Comparison of ENCODE assay signal across 16 mouse cellular contexts in the genomic region with DNA sequence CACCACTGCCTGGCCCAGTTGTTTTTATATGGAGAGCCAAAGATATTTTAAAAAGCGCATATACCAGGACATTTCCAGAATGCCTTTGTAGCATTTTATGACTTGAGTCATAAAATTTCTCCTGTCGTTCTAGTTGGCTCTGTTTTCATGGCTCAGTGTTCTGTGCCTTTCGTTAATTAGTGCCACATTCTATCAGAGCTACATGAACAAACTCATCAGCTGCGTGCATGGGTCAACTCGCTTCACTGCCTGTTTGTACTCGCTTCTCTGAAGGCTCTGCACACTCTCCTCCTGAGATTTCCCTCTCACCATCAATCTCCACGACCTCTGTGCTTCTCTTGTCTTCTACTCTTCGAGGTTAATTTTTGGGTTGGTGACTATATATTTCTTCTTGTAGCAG. TPM values are rescaled to one million over a fixed set of nuclear protein-coding genes. Genes with fewer than 3 reads are reported as not detected.
DNase-seq lines count a peak whose midpoint lies in the region; ATAC-seq and TF ChIP-seq lines count a peak whose summit lies in the region.
"Had no signal": no experiment of that assay in that cellular context is flagged by ENCODE, and none has a peak within 500 bp of the region (broad histone marks: within the 10 kb centered on the region; RNA-seq: fewer than 3 reads in every experiment).

No protein-coding gene starts in this region.

- H3K4me3 ChIP-seq in layer of hippocampus, adult 2 months: no peak overlapping the region
- no peak overlapping the region for H3K4me3 ChIP-seq in embryonic facial prominence, embryonic 14.5 days (ENCODE audit: low read depth, low read length)
- H3K4me3 ChIP-seq in hindbrain, embryonic 16.5 days (ENCODE audit: low read length): no peak overlapping the region
- H3K4me3 ChIP-seq in midbrain, postnatal 0 days (ENCODE audit: low read depth, low read length): no peak overlapping the region
- H3K4me3 ChIP-seq: forebrain, embryonic 15.5 days; heart, adult 2 months; megakaryocyte, embryonic 14.5 days had no signal

- H3K9me3 ChIP-seq in embryonic facial prominence, embryonic 14.5 days (ENCODE audit: control insufficient read depth, low read length): no peaks in the 10 kb centered on the region
- H3K9me3 ChIP-seq in hindbrain, embryonic 16.5 days (ENCODE audit: control insufficient read depth, low read length): no peaks in the 10 kb centered on the region
- H3K9me3 ChIP-seq in midbrain, postnatal 0 days (ENCODE audit: low read length): no peaks in the 10 kb centered on the region
- H3K9me3 ChIP-seq: forebrain, embryonic 15.5 days had no signal

- intact Hi-C loops in left cerebral cortex, postnatal 4 days (cut with DNase I): no loop called here

- no peaks in the 10 kb centered on the region for H3K36me3 ChIP-seq in embryonic facial prominence, embryonic 14.5 days (ENCODE audit: control insufficient read depth, insufficient read depth, low read length)
- no peaks in the 10 kb centered on the region for H3K36me3 ChIP-seq in hindbrain, embryonic 16.5 days (ENCODE audit: control insufficient read depth, insufficient read depth, low read length)
- H3K36me3 ChIP-seq in midbrain, postnatal 0 days (ENCODE audit: insufficient read depth, low read length): no peaks in the 10 kb centered on the region
- H3K36me3 ChIP-seq: forebrain, embryonic 15.5 days had no signal

- no peak for DNase-seq in layer of hippocampus, adult 2 months (ENCODE audit: low spot score in 2 of 2)
- DNase-seq in layer of hippocampus, postnatal 36 days: no peak
- DNase-seq in embryonic facial prominence, embryonic 14.5 days (ENCODE audit: low spot score): peak; percentile 34
- DNase-seq in midbrain, postnatal 0 days (ENCODE audit: low spot score): peak; percentile 12
- no peak for DNase-seq in frontal cortex, postnatal 25 days (ENCODE audit: low spot score in 2 of 2)
- DNase-seq in left cerebral cortex, postnatal 4 days: no peak
- DNase-seq: adrenal gland, adult 8-10 months; cerebellum, adult 11-12 months; heart, adult 2 months; lung, adult 2 months; right cerebral cortex, postnatal 25 days had no signal

- H3K4me2 ChIP-seq in embryonic facial prominence, embryonic 14.5 days (ENCODE audit: low read depth, low read length): no peak overlapping the region
- H3K4me2 ChIP-seq in hindbrain, embryonic 16.5 days (ENCODE audit: low read length): no peak overlapping the region
- no peak overlapping the region for H3K4me2 ChIP-seq in midbrain, postnatal 0 days (ENCODE audit: low read depth, low read length, poor library complexity, severe bottlenecking)

- H3K27ac ChIP-seq in layer of hippocampus, adult 2 months: peak overlapping the region; percentile 73
- peak overlapping the region; percentile 47 for H3K27ac ChIP-seq in embryonic facial prominence, embryonic 14.5 days (replicated peaks; ENCODE audit: low read depth, low read length)
- H3K27ac ChIP-seq in hindbrain, embryonic 16.5 days (ENCODE audit: low read depth, low read length): peak overlapping the region; percentile 59
- peak overlapping the region; percentile 38; the same call in 1 of the 2 replicates for H3K27ac ChIP-seq in midbrain, postnatal 0 days (ENCODE audit: low read depth, low read length)
- H3K27ac ChIP-seq: heart, adult 2 months had no signal

- TF ChIP-seq CTCF in layer of hippocampus, adult 2 months (conservative IDR thresholded peaks at IDR 0.05): no peak
- TF ChIP-seq CTCF in midbrain, postnatal 0 days (IDR thresholded peaks at IDR 0.05): no peak

- WGBS in embryonic facial prominence, embryonic 14.5 days: 60% methylated on average over 8 of the region's 8 CpGs
- 58% methylated on average over 8 of the region's 8 CpGs for WGBS in hindbrain, embryonic 16.5 days
- 81% methylated on average over 8 of the region's 8 CpGs for WGBS in midbrain, postnatal 0 days

- H3K9ac ChIP-seq in embryonic facial prominence, embryonic 14.5 days (ENCODE audit: low read depth, low read length): no peak overlapping the region
- H3K9ac ChIP-seq in hindbrain, embryonic 16.5 days (ENCODE audit: low read depth, low read length): no peak overlapping the region
- H3K9ac ChIP-seq in midbrain, postnatal 0 days (replicated peaks; ENCODE audit: low read length, poor library complexity, severe bottlenecking): no peak overlapping the region
- H3K9ac ChIP-seq: forebrain, embryonic 15.5 days had no signal

- ATAC-seq in embryonic facial prominence, embryonic 14.5 days (ENCODE audit: low read depth): no peak
- ATAC-seq in hindbrain, embryonic 16.5 days: no peak
- ATAC-seq in midbrain, postnatal 0 days (ENCODE audit: low FRiP score): no peak
- no peak for ATAC-seq in megakaryocyte, adult 5-6 weeks (ENCODE audit: poor library complexity, severe bottlenecking)
- ATAC-seq: Patski had no signal

- peaks cover 18% of the 10 kb centered on the region for H3K4me1 ChIP-seq in embryonic facial prominence, embryonic 14.5 days (ENCODE audit: control insufficient read depth, insufficient read depth, low read length)
- H3K4me1 ChIP-seq in hindbrain, embryonic 16.5 days (ENCODE audit: control insufficient read depth, insufficient read depth, low read depth, low read length): peaks cover 6% of the 10 kb centered on the region
- H3K4me1 ChIP-seq in midbrain, postnatal 0 days (ENCODE audit: insufficient read depth, low read length): no peaks in the 10 kb centered on the region
- H3K4me1 ChIP-seq: megakaryocyte, embryonic 14.5 days had no signal

- no peaks in the 10 kb centered on the region for H3K27me3 ChIP-seq in embryonic facial prominence, embryonic 14.5 days (replicated peaks; ENCODE audit: control insufficient read depth, insufficient read depth, low read length)
- no peaks in the 10 kb centered on the region for H3K27me3 ChIP-seq in hindbrain, embryonic 16.5 days (replicated peaks; ENCODE audit: control insufficient read depth, insufficient read depth, low read length)
- H3K27me3 ChIP-seq in midbrain, postnatal 0 days (ENCODE audit: insufficient read depth, low read length): no peaks in the 10 kb centered on the region
- H3K27me3 ChIP-seq: megakaryocyte, embryonic 14.5 days; Patski had no signal

RNA-seq across cellular contexts. Expression of gene Ranbp6, which starts 30.2 kb away (rescaled TPM):
- total RNA-seq in layer of hippocampus, adult 2 months (2021): 10 to 100 TPM; 34.7 TPM
- 10 to 100 TPM; 37.4 to 39.2 TPM for total RNA-seq in layer of hippocampus, postnatal 36 days (2021)
- polyA plus RNA-seq in embryonic facial prominence, embryonic 14.5 days (2014; fragmentation: Nextera tagmentation; extraction: Ambion mirVana): 19.5 and 23.2 TPM in 2 replicates
- polyA plus RNA-seq in hindbrain, embryonic 16.5 days (2015; fragmentation: Nextera tagmentation; extraction: Ambion mirVana): 44.9 and 48.7 TPM in 2 replicates
- total RNA-seq in midbrain, postnatal 0 days (2014; rRNA removed): 47.2 and 62.2 TPM in 2 replicates
- 38.8 and 39.4 TPM in 2 replicates for polyA plus RNA-seq in midbrain, postnatal 0 days (2015; fragmentation: Nextera tagmentation; extraction: Ambion mirVana)
- 9.3 and 11.7 TPM in 2 replicates for total RNA-seq in megakaryocyte, adult 5-6 weeks (2015)
- total RNA-seq in megakaryocyte, adult 5-6 weeks (2017): 15.6 and 22.3 TPM in 2 replicates
- 10 to 100 TPM; 31.0 to 31.5 TPM for total RNA-seq in left cerebral cortex, postnatal 4 days (2021)

RNA-seq across cellular contexts. Expression of gene 9930021J03Rik, which starts 37.2 kb away (rescaled TPM):
- 10 to 100 TPM; 40.9 to 41.2 TPM for total RNA-seq in layer of hippocampus, adult 2 months (2021)
- 10 to 100 TPM; 38.4 to 39.7 TPM for total RNA-seq in layer of hippocampus, postnatal 36 days (2021)
- 8.0 and 9.1 TPM in 2 replicates for polyA plus RNA-seq in embryonic facial prominence, embryonic 14.5 days (2014; fragmentation: Nextera tagmentation; extraction: Ambion mirVana)
- polyA plus RNA-seq in hindbrain, embryonic 16.5 days (2015; fragmentation: Nextera tagmentation; extraction: Ambion mirVana): 5.2 and 5.6 TPM in 2 replicates
- 27.0 and 27.5 TPM in 2 replicates for total RNA-seq in midbrain, postnatal 0 days (2014; rRNA removed)
- polyA plus RNA-seq in midbrain, postnatal 0 days (2015; fragmentation: Nextera tagmentation; extraction: Ambion mirVana): 5.1 and 6.3 TPM in 2 replicates
- 26.1 and 29.3 TPM in 2 replicates for total RNA-seq in megakaryocyte, adult 5-6 weeks (2015)
- 11.0 and 12.6 TPM in 2 replicates for total RNA-seq in megakaryocyte, adult 5-6 weeks (2017)
- 10 to 100 TPM; 36.0 to 37.7 TPM for total RNA-seq in left cerebral cortex, postnatal 4 days (2021)

Comparison
In these comparisons a context has a peak if more than half of its experiments do, and no peak if none do; other contexts are left out.
1. DNase-seq: peak in embryonic facial prominence, embryonic 14.5 days (single experiment) and midbrain, postnatal 0 days (single experiment); none in layer of hippocampus, adult 2 months (0 of 2), layer of hippocampus, postnatal 36 days (0 of 2), frontal cortex, postnatal 25 days (0 of 2) and left cerebral cortex, postnatal 4 days (single experiment).
2. Peak in every context shown above with its lines, with median percentiles within 50 percentile points of each other: H3K27ac ChIP-seq.